Mouse (Mus musculus) G1E (cell line): ENCODE measurements around the gene Rere.

ENCODE experiments used
- CTCF ChIP-seq: IDR thresholded peaks from 2 replicates; pipeline ENCODE4 v1.5.1; 2012; ENCODE audit warnings: low read depth, low read length, inconsistent platforms, mixed read lengths
- GATA1 ChIP-seq: IDR thresholded peaks from 2 replicates; pipeline ENCODE4 v1.6.1; 2012; ENCODE audit warnings: borderline replicate concordance, low read length, inconsistent platforms, mixed read lengths
- GATA2 ChIP-seq: IDR thresholded peaks from 2 replicates; pipeline ENCODE4 v1.6.1; 2012; ENCODE audit warnings: low read depth, low read length, inconsistent platforms, borderline replicate concordance
- POLR2AphosphoS5 ChIP-seq: IDR thresholded peaks from 2 replicates; pipeline ENCODE4 v1.6.1; 2012; ENCODE audit warnings: low read depth, low read length, inconsistent platforms; ENCODE audit not compliant: insufficient replicate concordance
- TAL1 ChIP-seq: conservative IDR thresholded peaks from 2 replicates; pipeline ENCODE4 v1.6.1; 2012; ENCODE audit warnings: low read depth, low read length, inconsistent platforms, mixed read lengths

GRCm38 (mm10) chr4:150245876-150246275, 35.6 kb upstream of the Rere start:
- TF ChIP-seq GATA1 (no peak), CTCF (no peak), TAL1 (no peak), POLR2AphosphoS5 (no peak), GATA2 (no peak)
